Mouse (Mus musculus) hindbrain, embryonic 13.5 days (tissue): ENCODE data around the gene Chic1. TPM values are rescaled to one million over a fixed set of nuclear protein-coding genes. Genes with fewer than 3 reads are reported as not detected.

Source experiments
- ATAC-seq: fragments of 200-750 bp; cut with Nextera tagmentation; 2 replicates; pipeline ENCODE4 v1.8.0; 2017; ENCODE audit warnings: moderate TSS enrichment; ENCODE audit not compliant: low FRiP score
- H3K27ac ChIP-seq: fragments of 300-500 bp; sonication (generic); 2 replicates; pipeline ENCODE4 v1.5.1; 2015; ENCODE audit warnings: inconsistent platforms, mild to moderate bottlenecking, moderate library complexity
- H3K27me3 ChIP-seq: fragments of 300-500 bp; sonication (generic); 2 replicates; pipeline ENCODE4 v1.6.1; 2015; ENCODE audit warnings: mild to moderate bottlenecking, inconsistent platforms
- H3K36me3 ChIP-seq: fragments of 300-500 bp; sonication (generic); 2 replicates; pipeline ENCODE4 v1.6.1; 2015; ENCODE audit warnings: mild to moderate bottlenecking, inconsistent platforms
- H3K4me1 ChIP-seq: fragments of 300-500 bp; sonication (generic); replicated peaks from 2 replicates; pipeline ENCODE4 v1.6.1; 2015; ENCODE audit warnings: inconsistent platforms
- H3K4me2 ChIP-seq: fragments of 300-500 bp; sonication (generic); 2 replicates; pipeline ENCODE4 v1.6.1; 2015; ENCODE audit warnings: inconsistent platforms, mild to moderate bottlenecking, moderate library complexity
- H3K4me3 ChIP-seq: fragments of 300-500 bp; sonication (generic); 2 replicates; pipeline ENCODE4 v1.5.1; 2015; ENCODE audit warnings: mild to moderate bottlenecking, inconsistent platforms
- H3K9ac ChIP-seq: fragments of 300-500 bp; sonication (generic); 2 replicates; pipeline ENCODE4 v1.6.1; 2015; ENCODE audit warnings: mild to moderate bottlenecking, inconsistent platforms
- H3K9me3 ChIP-seq: fragments of 300-500 bp; sonication (generic); 2 replicates; pipeline ENCODE4 v1.6.1; 2016; ENCODE audit warnings: inconsistent platforms
- WGBS: fragments of 180-500 bp; shearing (Covaris S2); methylation state at CpG from one replicate; pipeline ENCODE4 v1.1.7; 2015; 5-methylcytosine and 5-hydroxymethylcytosine counted together
- polyA plus RNA-seq: library from polyadenylated mRNA; unstranded; fragments of >200 nt; fragmentation: Nextera tagmentation; extraction: Ambion mirVana; gene quantifications from 2 replicates; pipeline ENCODE4 v1.2.1, GENCODE M21; 2015

Chic1 gene
- polyA plus RNA-seq, 1 experiment from 2014 or later = 8.8 TPM

GRCm38 (mm10) chrX:103368650-103369049 lies 12.4 kb downstream of the Chic1 start:
- WGBS = 55% methylated on average over 3 of the region's 3 CpGs
- Histone ChIP-seq H3K9ac (no peak overlapping the region), H3K4me2 (no peak overlapping the region), H3K27me3 (peaks cover 46% of the 10 kb centered on the region), H3K36me3 (no peaks in the 10 kb centered on the region), H3K4me3 (no peak overlapping the region), H3K27ac (no peak overlapping the region), H3K4me1 (0 out of 2 replicates have a peak, but pooled peaks cover 3% of the 10 kb centered on the region), H3K9me3 (no peaks in the 10 kb centered on the region)
- no peak for ATAC-seq

- peaks cover 48% of the 10 kb centered on the region for H3K27me3 ChIP-seq
- 74% methylated on average over 2 of the region's 2 CpGs for WGBS
These were observed 14.9 kb downstream of the Chic1 start for GRCm38 (mm10) chrX:103371221-103371620.

GRCm38 (mm10) chrX:103371627-103372026 lies 15.4 kb downstream of the Chic1 start:
- H3K4me3 ChIP-seq = no peak overlapping the region
- WGBS = 43% methylated on average over 2 of the region's 2 CpGs
- ATAC-seq = no peak
- peaks cover 50% of the 10 kb centered on the region for H3K27me3 ChIP-seq
- no peaks in the 10 kb centered on the region for H3K9me3 ChIP-seq
- no peaks in the 10 kb centered on the region for H3K36me3 ChIP-seq
- H3K27ac ChIP-seq = no peak overlapping the region
- H3K4me2 ChIP-seq = no peak overlapping the region
- H3K4me1 ChIP-seq = 0 out of 2 replicates have a peak, but pooled peaks cover 3% of the 10 kb centered on the region
- no peak overlapping the region for H3K9ac ChIP-seq

More at GRCm38 (mm10) chrX:103371221-103371620, 14.9 kb downstream of the Chic1 start:
- H3K9ac ChIP-seq = no peak overlapping the region
- H3K4me1 ChIP-seq = 0 out of 2 replicates have a peak, but pooled peaks cover 3% of the 10 kb centered on the region
- H3K36me3 ChIP-seq = no peaks in the 10 kb centered on the region
- no peak overlapping the region for H3K27ac ChIP-seq
- no peak for ATAC-seq
- H3K4me3 ChIP-seq = no peak overlapping the region
- H3K4me2 ChIP-seq = no peak overlapping the region
- no peaks in the 10 kb centered on the region for H3K9me3 ChIP-seq

- Histone ChIP-seq H3K9me3 (no peaks in the 10 kb centered on the region), H3K27ac (no peak overlapping the region), H3K27me3 (peaks cover 49% of the 10 kb centered on the region), H3K36me3 (no peaks in the 10 kb centered on the region), H3K9ac (no peak overlapping the region), H3K4me3 (no peak overlapping the region), H3K4me1 (no peaks in the 10 kb centered on the region), H3K4me2 (no peak overlapping the region)
- no peak for ATAC-seq
- WGBS = 69% methylated on average over 5 of the region's 5 CpGs
These were observed 18.0 kb downstream of the Chic1 start for GRCm38 (mm10) chrX:103374250-103374649.

- Histone ChIP-seq H3K36me3 (no peaks in the 10 kb centered on the region), H3K4me2 (no peak overlapping the region), H3K9me3 (no peaks in the 10 kb centered on the region), H3K27me3 (peaks cover 62% of the 10 kb centered on the region), H3K9ac (no peak overlapping the region), H3K4me1 (no peaks in the 10 kb centered on the region), H3K27ac (no peak overlapping the region), H3K4me3 (no peak overlapping the region)
- no peak for ATAC-seq
- WGBS = 87% methylated on average over 3 of the region's 3 CpGs
These were observed 28.3 kb downstream of the Chic1 start for GRCm38 (mm10) chrX:103384528-103384927.

GRCm38 (mm10) chrX:103388131-103388530 lies 31.9 kb downstream of the Chic1 start:
- WGBS = 81% methylated on average over 3 of the region's 3 CpGs
- Histone ChIP-seq H3K27ac (no peak overlapping the region), H3K4me2 (no peak overlapping the region), H3K9ac (no peak overlapping the region), H3K27me3 (peaks cover 50% of the 10 kb centered on the region), H3K4me3 (no peak overlapping the region), H3K36me3 (no peaks in the 10 kb centered on the region), H3K9me3 (no peaks in the 10 kb centered on the region), H3K4me1 (no peaks in the 10 kb centered on the region)
- ATAC-seq = no peak

GRCm38 (mm10) chrX:103393841-103394240 lies 37.6 kb downstream of the Chic1 start:
- H3K27ac ChIP-seq = no peak overlapping the region
- ATAC-seq = no peak
- H3K9me3 ChIP-seq = no peaks in the 10 kb centered on the region
- H3K36me3 ChIP-seq = no peaks in the 10 kb centered on the region
- peaks cover 62% of the 10 kb centered on the region for H3K27me3 ChIP-seq
- no peak overlapping the region for H3K4me2 ChIP-seq
- H3K4me1 ChIP-seq = no peaks in the 10 kb centered on the region
- H3K9ac ChIP-seq = no peak overlapping the region
- 80% methylated on average over 1 of the region's 1 CpGs for WGBS
- H3K4me3 ChIP-seq = no peak overlapping the region

GRCm38 (mm10) chrX:103405021-103405420 lies 48.7 kb downstream of the Chic1 start:
- Histone ChIP-seq H3K27ac (no peak overlapping the region), H3K4me2 (no peak overlapping the region), H3K4me1 (no peaks in the 10 kb centered on the region), H3K36me3 (no peaks in the 10 kb centered on the region), H3K9me3 (no peaks in the 10 kb centered on the region), H3K4me3 (no peak overlapping the region), H3K9ac (no peak overlapping the region), H3K27me3 (peaks cover 72% of the 10 kb centered on the region)
- 29% methylated on average over 12 of the region's 13 CpGs for WGBS
- no peak for ATAC-seq

GRCm38 (mm10) chrX:103414167-103414566 lies 57.9 kb downstream of the Chic1 start, which contains the start of gene Tsx:
Tsx (plus strand) TSS chrX:103414467.
- Histone ChIP-seq H3K4me1 (no peaks in the 10 kb centered on the region), H3K9me3 (no peaks in the 10 kb centered on the region)
- WGBS = 86% methylated on average over 5 of the region's 5 CpGs

GRCm38 (mm10) chrX:103421710-103422109 lies 65.4 kb downstream of the Chic1 start, which contains the start of gene Gm26992:
Gm26992 (plus strand) TSS chrX:103422010.
- no peak within 1 kb of the TSS for H3K4me3 ChIP-seq
- no peaks in the 10 kb centered on the region for H3K36me3 ChIP-seq
- H3K4me2 ChIP-seq = no peak within 1 kb of the TSS
- ATAC-seq = no peak
- H3K4me1 ChIP-seq = no peaks in the 10 kb centered on the region
- H3K9ac ChIP-seq = no peak within 1 kb of the TSS
- H3K27ac ChIP-seq = no peak within 1 kb of the TSS
- H3K27me3 ChIP-seq = peaks cover 50% of the 10 kb centered on the region
- H3K9me3 ChIP-seq = no peaks in the 10 kb centered on the region
- 92% methylated on average over 2 of the region's 2 CpGs for WGBS

More at GRCm38 (mm10) chrX:103414167-103414566, 57.9 kb downstream of the Chic1 start, which contains the start of gene Tsx:
- H3K4me2 ChIP-seq = no peak within 1 kb of the TSS
- no peak within 1 kb of the TSS for H3K27ac ChIP-seq
- H3K4me3 ChIP-seq = no peak within 1 kb of the TSS
- H3K9ac ChIP-seq = no peak within 1 kb of the TSS
- H3K36me3 ChIP-seq = no peaks in the 10 kb centered on the region
- H3K27me3 ChIP-seq = peaks cover 72% of the 10 kb centered on the region
- ATAC-seq = no peak

- 80% methylated on average over 7 of the region's 7 CpGs for WGBS
- ATAC-seq = no peak
- H3K27me3 ChIP-seq = peaks cover 45% of the 10 kb centered on the region
These were observed 71.4 kb downstream of the Chic1 start for GRCm38 (mm10) chrX:103427677-103428076.

GRCm38 (mm10) chrX:103432293-103432692 lies 76.0 kb downstream of the Chic1 start:
- Histone ChIP-seq H3K9ac (no peak overlapping the region), H3K4me3 (no peak overlapping the region), H3K27ac (no peak overlapping the region), H3K36me3 (no peaks in the 10 kb centered on the region), H3K4me1 (no peaks in the 10 kb centered on the region), H3K4me2 (no peak overlapping the region), H3K27me3 (peaks cover 71% of the 10 kb centered on the region), H3K9me3 (no peaks in the 10 kb centered on the region)
- 75% methylated on average over 7 of the region's 7 CpGs for WGBS
- no peak for ATAC-seq

More at GRCm38 (mm10) chrX:103427677-103428076, 71.4 kb downstream of the Chic1 start:
- Histone ChIP-seq H3K4me3 (no peak overlapping the region), H3K4me2 (no peak overlapping the region), H3K9me3 (no peaks in the 10 kb centered on the region), H3K27ac (no peak overlapping the region), H3K9ac (no peak overlapping the region), H3K36me3 (no peaks in the 10 kb centered on the region), H3K4me1 (no peaks in the 10 kb centered on the region)

- Histone ChIP-seq H3K9me3 (no peaks in the 10 kb centered on the region), H3K4me3 (no peak overlapping the region), H3K27ac (no peak overlapping the region), H3K9ac (no peak overlapping the region), H3K4me1 (no peaks in the 10 kb centered on the region), H3K4me2 (no peak overlapping the region), H3K27me3 (peaks cover 69% of the 10 kb centered on the region), H3K36me3 (no peaks in the 10 kb centered on the region)
- WGBS = 11% methylated on average over 9 of the region's 9 CpGs
- no peak for ATAC-seq
These were observed 81.7 kb downstream of the Chic1 start for GRCm38 (mm10) chrX:103438023-103438422.
